14 mouse cellular contexts compared by ENCODE assay signal in the genomic region with DNA sequence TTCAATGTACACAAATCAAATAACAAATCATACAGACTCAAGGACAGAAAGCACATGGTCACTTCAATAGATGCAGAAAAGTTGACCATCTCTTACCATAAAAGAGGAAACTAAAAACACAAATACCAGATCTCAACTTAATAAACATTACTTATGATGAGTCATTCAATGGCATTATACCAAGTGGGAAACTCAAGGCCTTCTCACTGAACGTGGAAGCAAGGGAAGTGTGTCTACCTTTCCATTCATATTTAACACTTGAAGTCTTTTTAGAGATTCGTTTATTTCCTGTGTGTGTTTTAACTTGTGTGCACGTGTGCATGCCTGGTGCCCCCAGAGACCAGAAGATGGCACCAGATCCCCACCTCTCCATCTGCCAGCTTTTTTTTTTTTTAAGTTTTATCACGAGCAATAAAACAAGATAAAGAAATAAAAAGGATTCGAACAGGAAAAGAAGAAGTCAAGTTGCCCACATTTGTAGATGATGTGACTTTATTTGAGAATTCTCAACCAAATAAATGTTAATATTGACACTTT. TPM values are rescaled to one million over a fixed set of nuclear protein-coding genes. Genes with fewer than 3 reads are reported as not detected.
DNase-seq lines count a peak whose midpoint lies in the region; ATAC-seq lines count a peak whose summit lies in the region.
"Had no signal": no experiment of that assay in that cellular context is flagged by ENCODE, and none has a peak within 500 bp of the region (broad histone marks: within the 10 kb centered on the region; RNA-seq: fewer than 3 reads in every experiment).

No protein-coding gene starts in this region.

- no peaks in the 10 kb centered on the region for H3K4me1 ChIP-seq in kidney, embryonic 14.5 days (ENCODE audit: control insufficient read depth, insufficient read depth, low read length)
- H3K4me1 ChIP-seq: heart, embryonic 15.5 days; limb, embryonic 15.5 days had no signal

- H3K4me3 ChIP-seq in kidney, embryonic 14.5 days (ENCODE audit: low read length) = no peak overlapping the region
- H3K4me3 ChIP-seq: heart, embryonic 15.5 days; limb, embryonic 15.5 days; myocyte had no signal

- H3K27ac ChIP-seq in kidney, embryonic 14.5 days (ENCODE audit: low read depth, low read length) = no peak overlapping the region
- H3K27ac ChIP-seq: heart, embryonic 15.5 days; limb, embryonic 15.5 days had no signal

- WGBS in kidney, embryonic 14.5 days = 44% methylated on average over 5 of the region's 5 CpGs

- no peaks in the 10 kb centered on the region for H3K9me3 ChIP-seq in kidney, embryonic 14.5 days (ENCODE audit: control insufficient read depth, low read length)
- H3K9me3 ChIP-seq: heart, embryonic 15.5 days; limb, embryonic 15.5 days had no signal

- ATAC-seq in kidney, embryonic 14.5 days (ENCODE audit: low FRiP score, low TSS enrichment) = no peak
- ATAC-seq in megakaryocyte progenitor cell, adult 5-6 weeks (replicated peaks; ENCODE audit: poor library complexity) = 0 out of 2 replicates have a peak, but pooled peaks have one; percentile 39

- H3K36me3 ChIP-seq in kidney, embryonic 14.5 days (ENCODE audit: control insufficient read depth, insufficient read depth, low read length) = no peaks in the 10 kb centered on the region
- H3K36me3 ChIP-seq: heart, embryonic 15.5 days; limb, embryonic 15.5 days had no signal

- no peaks in the 10 kb centered on the region for H3K27me3 ChIP-seq in kidney, embryonic 14.5 days (ENCODE audit: control insufficient read depth, insufficient read depth, low read length)
- H3K27me3 ChIP-seq: heart, embryonic 15.5 days had no signal

- H3K4me2 ChIP-seq in kidney, embryonic 14.5 days (replicated peaks; ENCODE audit: low read depth, low read length) = no peak overlapping the region
- H3K4me2 ChIP-seq: heart, embryonic 15.5 days; limb, embryonic 15.5 days had no signal

- peak; percentile 27 for DNase-seq in adrenal gland, postnatal 14 days
- no peak for DNase-seq in adrenal gland, postnatal 10 days
- peak; percentile 17 to 24 for DNase-seq in kidney, postnatal 4 days
- DNase-seq in B cell, adult 2 months = peak; percentile 46 to 51
- DNase-seq in layer of hippocampus, postnatal 25 days (ENCODE audit: extremely low spot score in 1 of 2, low spot score in 1 of 2) = no peak
- DNase-seq in right cerebral cortex, adult 18-20 months = no peak
- DNase-seq: embryo, embryonic 11 days; gastrocnemius, postnatal 14 days; kidney, adult 8-10 months had no signal

- H3K9ac ChIP-seq in kidney, embryonic 14.5 days (ENCODE audit: low read depth, low read length) = no peak overlapping the region
- H3K9ac ChIP-seq: heart, embryonic 15.5 days; limb, embryonic 15.5 days had no signal

RNA-seq across cellular contexts. Expression of a gene that starts 8.0 kb away (rescaled TPM):
- total RNA-seq in adrenal gland, postnatal 14 days (2021) = 550 and 554 TPM in 2 replicates
- total RNA-seq in adrenal gland, postnatal 10 days (2021) = 100 to 1,000 TPM; 621 to 635 TPM
- polyA plus RNA-seq in kidney, embryonic 14.5 days (2014; fragmentation: Nextera tagmentation; extraction: Ambion mirVana) = 264 and 276 TPM in 2 replicates
- 196 and 211 TPM in 2 replicates for total RNA-seq in megakaryocyte progenitor cell, adult 5-6 weeks (2015)
- 112 and 114 TPM in 2 replicates for total RNA-seq in megakaryocyte progenitor cell, adult 5-6 weeks (2017)
- 100 to 1,000 TPM; 151 to 175 TPM for total RNA-seq in layer of hippocampus, postnatal 25 days (2021)

Comparison
In these comparisons a context has a peak if more than half of its experiments do, and no peak if none do; other contexts are left out.
1. DNase-seq: peak in adrenal gland, postnatal 14 days (single experiment), kidney, postnatal 4 days (2 of 2) and B cell, adult 2 months (2 of 2); none in adrenal gland, postnatal 10 days (single experiment), layer of hippocampus, postnatal 25 days (0 of 2) and right cerebral cortex, adult 18-20 months (single experiment).